Mouse (Mus musculus) brain, embryonic 14.5 days (tissue): Measurements from ENCODE around the gene Gm10570.

ENCODE experiments used
- CTCF ChIP-seq: fragments of 200-500 bp; IDR thresholded peaks from 2 replicates; pipeline ENCODE4 v1.5.1; 2012; ENCODE audit warnings: inconsistent platforms, mild to moderate bottlenecking, moderate library complexity, borderline replicate concordance; ENCODE audit not compliant: insufficient read depth, insufficient read length; ENCODE audit errors: extremely low read depth
- POLR2A ChIP-seq: fragments of 200-500 bp; IDR thresholded peaks from 2 replicates; pipeline ENCODE4 v1.6.1; 2012; ENCODE audit warnings: mild to moderate bottlenecking, inconsistent platforms, borderline replicate concordance; ENCODE audit not compliant: poor library complexity, insufficient read depth, insufficient read length, severe bottlenecking; ENCODE audit errors: extremely low read depth

DNA sequence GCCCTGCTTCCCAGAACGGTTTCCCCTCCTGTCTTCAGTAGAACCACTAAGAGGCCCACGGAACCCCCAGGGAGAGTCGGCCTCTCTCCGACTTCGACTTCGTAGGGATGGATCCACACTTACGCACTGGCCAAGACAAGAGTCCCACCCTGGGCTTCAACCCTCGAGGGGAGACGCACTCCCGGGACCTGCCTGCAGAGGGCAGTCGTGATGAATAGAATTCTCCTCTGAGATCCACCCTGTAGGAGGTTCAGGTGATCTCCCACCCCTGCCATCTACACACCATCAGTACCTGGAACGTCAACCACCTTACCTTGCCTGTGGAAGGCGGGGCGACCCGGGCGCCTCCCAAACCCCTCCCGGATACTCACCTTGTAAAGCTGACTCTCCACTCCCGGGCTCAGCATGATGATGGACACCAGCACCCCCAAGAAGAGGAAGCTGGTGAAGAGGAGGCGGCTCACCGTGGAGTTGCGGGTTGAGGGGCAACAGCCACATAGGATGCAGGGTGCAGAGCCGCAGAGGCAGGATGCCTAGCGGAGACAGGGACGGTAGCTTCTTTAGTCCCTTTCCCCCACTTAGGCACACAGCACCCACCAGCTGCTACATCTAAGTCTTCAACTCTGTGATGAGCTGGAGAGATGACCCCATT is 43.6 kb downstream of the Gm10570 start:
- peak; percentile 81 for TF ChIP-seq CTCF
- no peak for TF ChIP-seq POLR2A
